Mouse (Mus musculus) layer of hippocampus, adult 2 months (tissue): ENCODE measurements around the gene Papln. TPM values are rescaled to one million over a fixed set of nuclear protein-coding genes. Genes with fewer than 3 reads are reported as not detected.

Source experiments
- DNase-seq, 2 experiments: peaks; one replicate each; pipeline ENCODE4 v3.0.0; 2022; ENCODE audit warnings: low spot score in 2 of 2
- H3K27ac ChIP-seq: fragments of 200-600 bp; 2 replicates; pipeline ENCODE4 v1.8.1; 2022
- H3K4me3 ChIP-seq: fragments of 200-600 bp; 2 replicates; pipeline ENCODE4 v1.8.1; 2022; ENCODE audit warnings: mild to moderate bottlenecking
- CTCF ChIP-seq: fragments of 200-600 bp; conservative IDR thresholded peaks from 2 replicates; pipeline ENCODE4 v1.8.1; 2022; ENCODE audit warnings: antibody characterized with exemption, mild to moderate bottlenecking, moderate library complexity
- total RNA-seq, 2 experiments: library from RNA; stranded (reverse); gene quantifications; 2 replicates each; pipeline ENCODE4 v1.2.3; 2021

Gene Papln
- total RNA-seq, 2 experiments from 2014 or later: 2.4 to 4.0 TPM

DNA sequence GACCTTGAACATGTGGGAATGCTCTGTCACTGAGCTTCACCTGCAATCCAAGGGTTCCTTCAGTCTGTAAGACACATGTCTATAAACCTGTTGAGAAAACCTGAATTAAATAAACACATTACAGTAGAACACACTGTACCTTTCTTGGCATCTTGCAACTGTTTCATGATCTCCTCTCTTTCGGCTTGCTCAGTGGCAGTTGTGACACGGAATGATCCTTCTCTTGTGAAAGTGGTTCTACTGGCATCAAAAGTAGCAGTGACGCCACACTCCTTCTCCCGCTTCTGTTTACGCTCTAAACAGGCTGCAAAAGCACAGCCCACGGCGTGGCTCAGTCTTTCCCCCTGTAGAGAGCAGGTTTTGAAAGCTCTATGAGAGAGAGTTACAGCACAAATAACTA lies 40.2 kb downstream of the Papln start:
- DNase-seq: no peak
- no peak overlapping the region for H3K4me3 ChIP-seq
- H3K27ac ChIP-seq: no peak overlapping the region
- TF ChIP-seq CTCF: no peak

DNA sequence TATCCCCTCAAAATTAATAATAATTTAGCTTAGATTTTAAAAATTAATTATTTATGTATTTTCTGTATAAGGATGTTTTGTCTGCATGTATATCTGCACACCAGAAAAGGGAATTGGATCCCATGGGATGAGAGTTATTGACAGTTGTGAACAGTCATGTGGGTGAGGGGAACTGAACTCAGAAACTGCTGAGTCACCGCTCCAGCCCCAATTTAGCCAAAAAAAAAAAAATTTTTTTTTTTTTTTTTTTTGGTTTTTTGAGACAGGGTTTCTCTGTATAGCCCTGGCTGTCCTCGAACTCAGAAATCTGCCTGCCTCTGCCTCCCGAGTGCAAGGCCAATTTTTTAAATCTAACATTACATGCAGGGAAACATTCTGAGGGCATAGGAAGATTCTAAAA lies 48.5 kb downstream of the Papln start:
- H3K4me3 ChIP-seq: no peak overlapping the region
- no peak overlapping the region for H3K27ac ChIP-seq
- DNase-seq: no peak
- TF ChIP-seq CTCF: no peak

DNA sequence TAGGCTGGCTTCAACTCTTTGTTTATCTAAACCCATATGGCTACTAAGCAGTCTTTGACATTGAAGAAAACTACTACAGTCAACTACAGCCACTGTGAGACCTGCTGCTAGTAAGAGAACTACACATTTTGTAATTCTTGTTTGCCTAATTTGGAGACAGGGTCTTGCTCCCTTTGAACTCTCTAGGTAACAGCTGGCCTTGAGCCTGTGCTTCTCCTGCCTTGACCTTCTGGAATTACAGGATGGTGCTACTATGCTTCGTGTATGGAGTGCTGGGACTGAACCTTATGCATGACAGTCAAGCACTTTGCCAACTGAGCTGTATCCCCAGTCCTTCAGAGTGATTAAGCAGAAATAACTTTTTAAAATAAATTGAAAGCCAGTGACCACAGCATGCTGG lies 53.2 kb downstream of the Papln start:
- no peak overlapping the region for H3K4me3 ChIP-seq
- no peak for TF ChIP-seq CTCF

DNA sequence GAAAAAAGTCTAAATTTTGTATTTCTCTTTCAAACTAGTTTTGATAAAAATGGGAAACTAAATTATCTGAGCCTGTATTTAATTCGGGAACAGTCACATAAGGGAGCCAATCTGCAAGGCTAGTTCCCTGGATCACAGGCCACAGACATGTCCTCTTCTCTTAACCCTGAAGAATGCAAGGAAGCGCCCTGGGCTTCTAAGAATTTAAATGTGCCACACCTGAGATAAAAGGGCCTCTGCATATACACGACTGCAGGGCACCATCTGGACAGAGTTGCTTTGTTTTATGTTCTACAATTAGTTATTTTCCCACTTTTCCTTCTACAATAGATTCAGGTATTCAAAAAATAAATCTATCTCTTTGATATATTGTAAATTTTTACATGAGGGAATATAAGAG lies 67.0 kb downstream of the Papln start:
- DNase-seq: no peak
- TF ChIP-seq CTCF: no peak

More for the DNA sequence above, 53.2 kb downstream of the Papln start:
- no peak for DNase-seq
- no peak overlapping the region for H3K27ac ChIP-seq

DNA sequence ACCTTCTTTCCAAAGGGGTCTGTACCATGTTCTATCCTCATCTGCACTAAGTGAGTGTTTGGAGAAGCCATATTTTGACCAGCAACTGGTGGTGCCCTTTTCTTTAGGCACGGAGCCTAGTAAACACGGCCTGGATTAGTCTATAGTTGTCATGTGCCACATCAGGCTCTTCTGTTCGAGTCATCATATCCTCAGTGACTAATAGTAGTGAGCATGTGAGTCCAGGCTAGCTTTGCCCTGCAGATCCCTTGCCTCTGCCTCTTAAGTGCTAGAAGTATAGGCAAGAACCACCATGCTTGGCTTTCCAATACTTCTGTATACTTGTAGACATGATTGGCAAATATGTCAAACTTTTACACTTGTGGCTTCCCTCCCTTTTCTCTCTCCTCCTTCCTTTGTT lies 70.5 kb downstream of the Papln start:
- H3K27ac ChIP-seq: no peak overlapping the region
- no peak overlapping the region for H3K4me3 ChIP-seq
- no peak for TF ChIP-seq CTCF
- DNase-seq: no peak

More for the DNA sequence above, 67.0 kb downstream of the Papln start:
- H3K27ac ChIP-seq: no peak overlapping the region
- H3K4me3 ChIP-seq: no peak overlapping the region

DNA sequence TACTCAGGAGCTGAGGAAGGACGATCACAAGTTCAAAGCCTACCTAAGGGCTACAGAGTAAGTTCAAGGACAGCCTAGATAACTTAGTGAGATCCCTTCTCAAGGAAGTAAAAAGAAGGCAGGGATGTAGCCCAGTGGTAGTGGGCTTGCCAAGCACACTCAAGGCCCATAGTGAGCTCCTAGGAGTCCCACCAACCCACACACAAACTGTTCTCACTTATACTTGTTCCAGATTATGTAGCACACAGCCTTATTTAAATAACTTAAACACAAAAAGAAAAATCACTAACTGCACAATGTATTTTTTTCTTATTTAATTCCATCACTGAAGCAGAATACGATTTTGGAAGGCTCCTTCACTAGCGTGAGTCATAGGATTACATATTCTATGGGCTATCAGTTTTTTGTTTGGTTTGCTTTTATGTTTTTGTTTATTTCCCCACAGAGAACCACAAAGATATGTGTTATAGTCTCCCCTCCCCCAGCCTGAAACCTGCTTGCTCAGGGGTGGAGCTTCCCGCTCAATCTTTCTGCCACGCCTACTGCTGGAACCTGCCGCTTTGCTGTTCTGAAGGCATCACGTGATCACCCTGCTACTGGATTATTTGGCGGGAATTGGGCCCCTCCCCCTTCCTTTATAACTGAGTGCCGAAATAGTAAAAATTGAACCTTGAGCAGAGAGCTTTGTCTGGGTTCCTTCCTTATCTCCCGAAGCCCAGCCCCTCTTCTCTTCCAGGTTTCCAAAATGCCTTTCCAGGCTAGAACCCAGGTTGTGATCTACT lies 78.2 kb downstream of the Papln start:
- no peak for DNase-seq
- Histone ChIP-seq H3K4me3 (no peak overlapping the region), H3K27ac (no peak overlapping the region)
- TF ChIP-seq CTCF: no peak

Other genes starting within 250 kb of the Papln start
- 10 to 100 TPM; 29.0 to 30.3 TPM for gene Dcaf4, start 243.2 kb upstream of the Papln start, total RNA-seq
- gene Zfyve1, start 166.4 kb upstream of the Papln start, total RNA-seq: 10 to 100 TPM; 42.6 to 45.9 TPM
- gene Rbm25, start 132.4 kb upstream of the Papln start, total RNA-seq: 100 to 1,000 TPM; 130 to 143 TPM
- gene Psen1, start 75.5 kb upstream of the Papln start, total RNA-seq: 10 to 100 TPM; 64.7 to 67.5 TPM
- 10 to 100 TPM; 26.7 to 38.7 TPM for gene Numb, start 158.3 kb downstream of the Papln start, total RNA-seq
- gene Riox1, start 187.0 kb downstream of the Papln start, total RNA-seq: 10 to 100 TPM; 15.0 to 15.7 TPM
- gene Heatr4, start 221.2 kb downstream of the Papln start, total RNA-seq: not detected
- 10 to 100 TPM; 16.2 to 18.1 TPM for gene Acot2, start 224.2 kb downstream of the Papln start, total RNA-seq
- gene Acot1, start 245.9 kb downstream of the Papln start, total RNA-seq: 10 to 100 TPM; 27.0 to 28.3 TPM